Mouse (Mus musculus) ovary, postnatal 36 days (tissue): ENCODE measurements around the gene Tnfrsf19.

Experiments
- DNase-seq: peaks from one replicate; pipeline ENCODE4 v3.0.0; 2022; ENCODE audit warnings: low spot score, mixed read lengths

The Tnfrsf19 gene

GRCm38 (mm10) chr14:60964016-60964810 is 82.1 kb downstream of the Tnfrsf19 start:
- no peak for DNase-seq

DNA sequence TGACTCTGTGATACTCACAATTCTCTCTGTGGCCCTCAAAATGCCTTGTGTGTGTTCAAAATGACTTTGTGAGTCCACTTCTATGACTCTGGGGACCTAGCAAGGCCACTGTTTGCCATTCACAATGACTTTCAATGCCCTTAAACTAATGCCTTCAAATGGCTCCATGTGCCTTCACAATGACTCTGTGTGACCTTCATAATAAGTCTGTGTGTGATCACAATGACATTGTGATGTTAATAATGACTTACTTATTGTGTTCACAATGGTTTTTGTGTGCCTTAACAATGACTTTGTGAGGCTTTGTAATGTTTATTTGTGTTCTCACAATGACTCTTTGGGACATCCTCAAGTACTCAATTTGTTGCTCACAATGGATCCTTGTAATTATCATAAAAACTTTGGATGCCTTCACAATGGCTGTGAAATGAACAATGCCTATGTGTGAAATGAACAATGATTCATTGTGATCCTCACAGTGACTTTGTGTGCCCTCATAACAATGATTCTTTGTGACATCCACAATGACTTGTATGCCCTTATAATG is 88.6 kb downstream of the Tnfrsf19 start:
- DNase-seq, result no peak

DNA sequence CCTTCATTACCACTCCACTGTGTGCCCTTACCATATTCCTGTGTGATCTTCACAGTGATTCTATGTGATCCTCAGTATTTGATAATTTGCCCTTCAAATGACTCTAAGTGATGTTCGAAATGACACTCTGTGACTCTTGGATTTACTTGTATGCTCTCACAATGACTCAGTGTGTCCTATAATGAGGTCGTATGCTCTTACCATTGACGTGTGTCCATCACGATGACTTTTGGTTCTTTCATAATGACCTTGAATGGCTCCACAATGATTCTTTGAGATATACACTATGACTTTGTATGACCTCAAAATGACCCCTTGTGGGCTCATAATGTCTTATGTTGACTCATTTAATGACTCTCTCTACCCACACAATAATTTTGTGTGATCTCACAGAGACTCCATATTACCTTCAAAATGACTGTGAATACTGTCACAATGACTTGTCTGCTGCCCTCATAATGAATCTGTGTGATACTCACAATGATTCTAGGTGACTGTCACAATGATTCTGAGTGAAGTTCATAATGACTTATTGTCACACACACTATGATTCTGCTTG is 108.7 kb downstream of the Tnfrsf19 start:
- DNase-seq, result no peak

GRCm38 (mm10) chr14:60935705-60936104 is 110.6 kb downstream of the Tnfrsf19 start:
- DNase-seq, result no peak

DNA sequence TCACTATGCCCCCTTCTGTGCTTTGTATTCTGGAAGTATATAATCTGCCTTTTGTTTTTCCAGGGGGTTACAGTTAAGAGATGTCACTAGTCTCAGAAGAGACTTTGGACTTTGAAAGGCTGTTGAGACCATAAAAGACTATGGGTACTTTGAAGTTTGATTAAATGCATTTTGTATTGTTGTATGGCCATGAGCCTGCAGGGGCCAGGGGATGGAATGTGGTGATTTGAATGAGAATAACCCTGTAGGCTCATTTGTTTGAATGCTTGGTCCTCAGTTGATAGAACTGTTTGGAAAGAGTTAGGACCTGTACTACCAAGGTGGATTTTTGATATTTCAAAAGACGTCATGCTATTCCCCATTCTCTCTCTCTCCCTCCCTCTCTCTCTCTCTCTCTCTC is 120.3 kb downstream of the Tnfrsf19 start:
- no peak for DNase-seq

- no peak for DNase-seq
Measured at GRCm38 (mm10) chr14:60916661-60917060, 129.6 kb downstream of the Tnfrsf19 start.
